Mouse (Mus musculus) heart, postnatal 0 days (tissue): ENCODE data around the gene Igfbp4.

Source experiments
- CTCF ChIP-seq: IDR thresholded peaks from 2 replicates; pipeline ENCODE4 v1.5.1; 2016; ENCODE audit warnings: antibody characterized with exemption, control low read depth, low read depth
- EP300 ChIP-seq: IDR thresholded peaks from 2 replicates; pipeline ENCODE4 v1.6.1; 2016; ENCODE audit warnings: antibody characterized with exemption, low read depth

DNA sequence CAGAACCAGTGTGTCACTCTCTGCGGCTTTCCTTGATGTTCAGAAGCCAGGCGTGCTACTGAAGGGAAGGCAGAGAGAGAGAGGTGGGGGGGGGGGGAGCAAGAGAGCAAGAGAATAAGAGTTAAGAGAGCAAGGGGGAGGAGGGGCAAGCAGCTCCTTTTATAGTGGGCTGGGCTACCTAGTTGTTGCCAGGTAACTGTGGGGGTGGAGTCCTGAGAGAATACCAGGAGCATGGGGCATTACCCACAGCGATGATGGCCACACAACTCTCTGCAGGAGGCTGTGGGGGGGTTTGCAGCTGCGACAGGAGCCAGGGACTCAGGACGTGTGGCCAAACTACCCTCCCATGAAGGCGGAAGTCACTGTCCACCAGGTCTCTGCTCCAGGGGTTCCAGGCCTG is 15.2 kb upstream of the Igfbp4 start:
- TF ChIP-seq EP300 (no peak), CTCF (no peak)
